Mouse (Mus musculus) frontal cortex, postnatal 14 days (tissue): ENCODE measurements around the gene Cfap45.

Experiments
- DNase-seq, 2 experiments: peaks; one replicate each; pipeline ENCODE4 v3.0.0; 2022; ENCODE audit warnings: low spot score in 2 of 2

The Cfap45 gene

GRCm38 (mm10) chr1:172496030-172496429, 24.6 kb upstream of the Cfap45 start:
- no peak for DNase-seq

GRCm38 (mm10) chr1:172497428-172497827, 23.2 kb upstream of the Cfap45 start:
- DNase-seq, result no peak

GRCm38 (mm10) chr1:172499765-172500441, 20.7 kb upstream of the Cfap45 start, which contains the start of gene Tagln2:
Tagln2 (plus strand) TSS chr1:172500047.
- no peak for DNase-seq

- DNase-seq, result no peak
Observed at GRCm38 (mm10) chr1:172500451-172501370, 19.9 kb upstream of the Cfap45 start.

- no peak for DNase-seq
Observed at GRCm38 (mm10) chr1:172501371-172502144, 19.0 kb upstream of the Cfap45 start.

GRCm38 (mm10) chr1:172502145-172503110, 18.2 kb upstream of the Cfap45 start:
- no peak for DNase-seq

- DNase-seq, result no peak
Observed at GRCm38 (mm10) chr1:172503111-172503997, 17.2 kb upstream of the Cfap45 start.

GRCm38 (mm10) chr1:172504756-172505155, 15.8 kb upstream of the Cfap45 start:
- DNase-seq, result no peak

- DNase-seq, result no peak
Observed at GRCm38 (mm10) chr1:172507001-172507400, 13.6 kb upstream of the Cfap45 start.

- DNase-seq, result no peak
Observed at GRCm38 (mm10) chr1:172507701-172508100, 12.9 kb upstream of the Cfap45 start.

- no peak for DNase-seq
Observed at GRCm38 (mm10) chr1:172508172-172508571, 12.4 kb upstream of the Cfap45 start.

GRCm38 (mm10) chr1:172509235-172509634, 11.4 kb upstream of the Cfap45 start:
- no peak for DNase-seq

- DNase-seq, result no peak
Observed at GRCm38 (mm10) chr1:172509983-172510382, 10.6 kb upstream of the Cfap45 start.

- DNase-seq, result no peak
Observed at GRCm38 (mm10) chr1:172510421-172510972, 10.1 kb upstream of the Cfap45 start.

- DNase-seq, result no peak
Observed at GRCm38 (mm10) chr1:172512962-172513361, 7.6 kb upstream of the Cfap45 start.

GRCm38 (mm10) chr1:172513525-172514212, 6.9 kb upstream of the Cfap45 start:
- DNase-seq, result no peak

- no peak for DNase-seq
Observed at GRCm38 (mm10) chr1:172514213-172514529, 6.4 kb upstream of the Cfap45 start.

GRCm38 (mm10) chr1:172514551-172515268, 5.9 kb upstream of the Cfap45 start:
- no peak for DNase-seq
